Mouse (Mus musculus) embryonic facial prominence, embryonic 13.5 days (tissue): ENCODE data around the gene Syt6. TPM values are rescaled to one million over a fixed set of nuclear protein-coding genes. Genes with fewer than 3 reads are reported as not detected.

Experiments
- microRNA-seq: library from miRNA; unstranded; fragments of <30 nt; microRNA quantifications from one replicate; pipeline ENCODE4, GENCODE M21; 2016
- polyA plus RNA-seq: library from polyadenylated mRNA; unstranded; fragments of >200 nt; fragmentation: Nextera tagmentation; extraction: Ambion mirVana; gene quantifications from 2 replicates; pipeline ENCODE4 v1.2.1, GENCODE M21; 2015

Syt6 gene
- polyA plus RNA-seq, 1 experiment from 2014 or later, result 1.9 TPM

Small RNA genes lying within 50 kb of the gene (microRNA-seq; reads per million reads assigned to microRNA genes)
- gene Gm25325, result not detected

Other genes starting within 250 kb of the Syt6 start
- gene Atg4a-ps, start 70.8 kb downstream of the Syt6 start, polyA plus RNA-seq, result 0.17 and 0.22 TPM in 2 replicates
- gene Olfml3, start 162.8 kb downstream of the Syt6 start, polyA plus RNA-seq, result 49.5 and 52.3 TPM in 2 replicates
- gene Gm10964, start 164.1 kb downstream of the Syt6 start, polyA plus RNA-seq, result not detected in 2 replicates
- 11.6 and 13.8 TPM in 2 replicates for gene Hipk1, start 216.3 kb downstream of the Syt6 start, polyA plus RNA-seq
- 30.9 and 32.9 TPM in 2 replicates for gene Dclre1b, start 234.2 kb downstream of the Syt6 start, polyA plus RNA-seq
- 19.6 and 22.2 TPM in 2 replicates for gene Ap4b1, start 234.3 kb downstream of the Syt6 start, polyA plus RNA-seq
- gene Gm43064, start 234.3 kb downstream of the Syt6 start, polyA plus RNA-seq, result 0.24 and 0.91 TPM in 2 replicates